8 mouse cellular contexts compared by ENCODE assay signal in the genomic region with DNA sequence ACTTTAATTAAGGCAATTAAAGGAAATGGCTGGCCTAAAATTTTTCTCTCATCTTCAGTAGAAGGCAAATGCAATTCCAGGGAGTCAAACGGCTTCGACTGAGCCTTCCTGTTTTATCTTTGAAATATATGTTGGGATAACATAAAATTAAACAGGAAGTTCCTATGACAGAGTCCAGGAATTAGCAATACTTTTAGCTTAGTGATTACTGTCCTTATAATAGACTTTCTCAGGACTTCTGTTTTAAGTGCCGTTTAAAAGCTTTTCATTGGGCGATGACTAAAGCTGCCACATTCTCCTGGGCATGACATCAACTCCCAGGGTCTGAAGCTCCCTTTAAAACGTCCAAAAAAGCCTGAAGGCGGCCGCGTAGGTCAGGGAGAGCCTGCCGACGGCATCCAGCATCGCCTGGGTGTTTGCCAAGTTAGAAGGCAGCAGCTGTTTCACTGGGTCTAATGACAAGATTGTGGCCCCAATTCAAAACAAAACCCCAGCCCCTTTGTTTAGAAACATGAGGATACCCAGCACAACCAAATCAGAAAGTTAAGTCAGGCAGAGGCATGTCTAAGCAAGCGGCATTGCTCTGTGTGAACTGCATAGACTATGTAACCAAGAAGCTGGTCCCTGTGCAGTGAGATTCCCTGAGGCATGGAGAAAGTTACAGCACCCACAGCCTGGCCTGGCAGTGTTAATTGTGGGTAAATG.
A peak's percentile ranks its signal among the peaks of the same experiment; 100 is the strongest.
DNase-seq lines count a peak whose midpoint lies in the region; ATAC-seq lines count a peak whose summit lies in the region.

No protein-coding gene starts in this region.

- H3K9ac ChIP-seq in liver, embryonic 12.5 days = no peak overlapping the region
- H3K9ac ChIP-seq in neural tube, embryonic 14.5 days (replicated peaks; ENCODE audit: low read depth, low read length) = no peak overlapping the region

- no peaks in the 10 kb centered on the region for H3K36me3 ChIP-seq in liver, embryonic 12.5 days
- no peaks in the 10 kb centered on the region for H3K36me3 ChIP-seq in neural tube, embryonic 14.5 days (ENCODE audit: control insufficient read depth, insufficient read depth, low read length)

- H3K4me1 ChIP-seq in liver, embryonic 12.5 days = no peaks in the 10 kb centered on the region
- 0 out of 2 replicates have a peak, but pooled peaks cover 5% of the 10 kb centered on the region for H3K4me1 ChIP-seq in neural tube, embryonic 14.5 days (ENCODE audit: control insufficient read depth, insufficient read depth, low read length)

- no peak overlapping the region for H3K4me3 ChIP-seq in liver, embryonic 12.5 days
- H3K4me3 ChIP-seq in neural tube, embryonic 14.5 days (ENCODE audit: low read depth, low read length) = no peak overlapping the region

- no peak overlapping the region for H3K4me2 ChIP-seq in liver, embryonic 12.5 days
- H3K4me2 ChIP-seq in neural tube, embryonic 14.5 days (ENCODE audit: low read depth, low read length) = no peak overlapping the region

- H3K9me3 ChIP-seq in liver, embryonic 12.5 days (replicated peaks) = no peaks in the 10 kb centered on the region
- H3K9me3 ChIP-seq in neural tube, embryonic 14.5 days (ENCODE audit: control insufficient read depth, low read length) = no peaks in the 10 kb centered on the region

- H3K27me3 ChIP-seq in liver, embryonic 12.5 days (replicated peaks) = no peaks in the 10 kb centered on the region
- no peaks in the 10 kb centered on the region for H3K27me3 ChIP-seq in neural tube, embryonic 14.5 days (ENCODE audit: control insufficient read depth, insufficient read depth, low read length)

- DNase-seq in cerebellum, postnatal 36 days = peak; percentile 9 to 10
- no peak for DNase-seq in cerebellum, adult 9-11 months
- DNase-seq in liver = peak; percentile 11
- peak; percentile 44 for DNase-seq in kidney, postnatal 14 days

- whole genome bisulfite sequencing in liver, embryonic 12.5 days (ENCODE audit: insufficient replicate concordance) = 68% methylated on average over 12 of the region's 12 CpGs
- 30% methylated on average over 12 of the region's 12 CpGs for WGBS in neural tube, embryonic 14.5 days

- no peak overlapping the region for H3K27ac ChIP-seq in liver, embryonic 12.5 days
- peak overlapping the region; percentile 4; the same call in 1 of the 2 replicates for H3K27ac ChIP-seq in neural tube, embryonic 14.5 days (ENCODE audit: low read depth, low read length)

- ATAC-seq in liver, embryonic 12.5 days = no peak
- ATAC-seq in neural tube, embryonic 14.5 days (ENCODE audit: low read depth) = peak; percentile 67; the same call in 1 of the 2 replicates
- no peak for ATAC-seq in megakaryocyte, adult 5-6 weeks (ENCODE audit: poor library complexity, severe bottlenecking)
- ATAC-seq in erythroid progenitor cell, adult 5-6 weeks (replicated peaks; ENCODE audit: low FRiP score, poor library complexity, severe bottlenecking) = no peak
